Mouse (Mus musculus) inflammation-experienced regulatory T-cells, adult 6 months (primary cell): ENCODE data around the gene Palb2. TPM values are rescaled to one million over a fixed set of nuclear protein-coding genes. Genes with fewer than 3 reads are reported as not detected.

Source experiments
- ATAC-seq: one replicate; pipeline ENCODE4 v1.8.0; 2017
- polyA plus RNA-seq, 3 experiments: library from polyadenylated mRNA; unstranded; fragments of 100-300 nt; shearing (Covaris generic); gene quantifications; one replicate each; pipeline ENCODE4 v1.2.1; 2017

Gene Palb2
- polyA plus RNA-seq, 3 experiments from 2014 or later = 7.0 to 14.6 (median 11.6) TPM

DNA sequence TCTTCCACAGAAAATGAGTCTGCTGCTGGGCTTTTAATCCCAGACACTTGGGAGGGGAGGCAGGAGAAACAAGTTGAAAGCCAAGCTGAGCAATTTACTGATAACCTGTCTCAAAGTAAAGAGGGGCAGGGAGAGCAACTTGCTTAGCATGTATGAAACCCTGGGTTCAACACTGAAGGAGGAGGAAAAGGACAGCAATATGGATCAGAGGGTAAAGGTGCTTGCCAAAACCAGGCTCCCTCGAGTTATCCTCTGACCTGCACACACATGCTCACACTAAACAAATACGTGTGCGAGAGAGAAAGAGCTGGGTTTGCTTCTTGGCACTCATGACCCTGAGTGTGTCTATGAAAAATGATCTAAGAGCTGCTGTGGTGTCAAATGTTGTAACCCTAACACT, 34.8 kb downstream of the Palb2 start:
- no peak for ATAC-seq

DNA sequence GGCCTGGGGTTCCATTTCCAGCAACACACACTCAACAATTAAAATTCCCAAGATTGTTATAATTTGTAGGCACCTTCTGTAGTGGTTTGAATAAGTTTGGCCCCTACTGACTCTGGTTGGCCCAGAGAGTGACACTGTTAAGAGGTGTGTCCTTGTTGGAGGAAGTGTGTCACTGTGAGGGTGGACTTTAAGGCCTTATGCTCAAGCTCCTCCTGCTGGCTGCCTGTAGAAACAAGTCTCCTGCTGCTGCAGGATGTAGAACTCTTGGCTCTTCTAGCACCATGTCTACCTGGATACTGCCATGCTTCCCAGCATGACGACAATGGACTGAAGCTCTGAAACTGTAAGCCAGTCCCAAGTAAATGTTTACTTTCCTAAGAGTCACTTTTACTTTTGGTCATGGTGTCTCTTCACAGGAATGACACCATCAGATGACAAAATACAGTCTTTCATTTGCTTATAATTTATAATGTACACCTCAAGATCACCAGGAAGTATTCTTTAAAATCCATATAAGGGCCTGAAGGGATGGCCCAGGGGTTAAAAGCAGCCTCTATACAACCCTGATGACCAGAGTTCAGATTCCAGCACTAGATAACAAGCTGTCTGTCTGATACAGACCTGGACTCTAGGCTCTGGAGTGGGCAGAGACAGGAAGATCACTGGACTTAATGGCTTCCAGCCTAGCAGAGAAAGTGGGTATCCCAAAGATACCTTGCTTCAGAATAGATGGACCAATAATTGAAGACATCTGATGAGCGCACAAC, 38.0 kb downstream of the Palb2 start:
- ATAC-seq = no peak

DNA sequence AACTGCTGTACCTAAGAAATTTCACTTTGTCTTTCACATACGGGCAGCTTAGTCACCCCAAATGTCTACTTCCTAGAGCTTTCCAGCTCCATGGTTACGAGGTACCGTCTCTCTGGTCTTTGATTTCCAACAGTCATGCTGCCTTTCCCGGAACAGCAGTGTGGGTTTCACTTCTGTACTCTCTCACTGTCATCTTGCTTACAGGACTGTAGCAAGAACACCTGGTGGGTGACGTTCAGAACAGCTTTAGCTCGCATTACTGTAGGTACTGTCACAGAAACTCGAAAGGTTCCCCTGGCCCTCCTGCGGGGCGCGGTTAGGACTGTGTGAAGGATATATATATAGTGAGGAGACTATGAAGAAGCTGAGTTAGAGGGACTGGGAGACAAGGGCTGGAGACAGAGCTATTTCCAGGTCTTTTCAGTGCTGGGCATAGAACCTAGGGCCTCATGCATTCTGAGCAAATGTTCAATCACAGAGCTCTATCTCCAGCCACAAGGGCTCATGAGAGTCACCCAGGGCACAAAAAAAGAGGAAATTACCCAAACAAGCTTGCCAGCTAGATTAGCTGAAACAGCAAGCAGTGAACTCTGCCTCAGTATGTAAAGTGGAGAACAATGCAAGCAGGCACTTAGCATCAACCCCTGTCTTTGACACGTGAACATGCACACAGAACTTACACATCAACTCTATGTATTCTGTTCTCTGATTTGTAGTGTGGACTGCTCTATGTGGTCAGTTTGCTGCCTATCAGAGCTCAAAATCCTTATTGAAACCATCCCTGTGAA, 45.4 kb downstream of the Palb2 start:
- ATAC-seq = no peak

DNA sequence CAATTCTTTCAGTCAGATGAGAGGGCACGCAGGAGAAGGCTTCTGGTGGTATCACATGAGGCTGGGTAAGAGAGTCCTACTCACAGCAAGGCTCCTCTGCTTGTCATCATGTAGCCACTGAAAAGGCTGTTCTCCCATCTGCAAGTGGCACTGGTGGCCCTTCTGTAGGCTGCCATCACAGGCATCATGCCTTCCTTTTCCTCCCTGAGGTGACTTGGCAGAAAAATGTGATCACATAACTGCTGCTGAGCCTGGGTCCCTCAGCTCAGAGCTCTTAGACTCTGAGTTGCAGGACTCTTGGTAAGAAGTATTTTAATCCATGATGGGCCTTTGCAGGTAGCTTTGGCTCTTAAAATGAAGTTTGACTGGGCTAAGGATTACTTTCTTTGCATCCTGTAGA, 51.7 kb downstream of the Palb2 start:
- no peak for ATAC-seq

DNA sequence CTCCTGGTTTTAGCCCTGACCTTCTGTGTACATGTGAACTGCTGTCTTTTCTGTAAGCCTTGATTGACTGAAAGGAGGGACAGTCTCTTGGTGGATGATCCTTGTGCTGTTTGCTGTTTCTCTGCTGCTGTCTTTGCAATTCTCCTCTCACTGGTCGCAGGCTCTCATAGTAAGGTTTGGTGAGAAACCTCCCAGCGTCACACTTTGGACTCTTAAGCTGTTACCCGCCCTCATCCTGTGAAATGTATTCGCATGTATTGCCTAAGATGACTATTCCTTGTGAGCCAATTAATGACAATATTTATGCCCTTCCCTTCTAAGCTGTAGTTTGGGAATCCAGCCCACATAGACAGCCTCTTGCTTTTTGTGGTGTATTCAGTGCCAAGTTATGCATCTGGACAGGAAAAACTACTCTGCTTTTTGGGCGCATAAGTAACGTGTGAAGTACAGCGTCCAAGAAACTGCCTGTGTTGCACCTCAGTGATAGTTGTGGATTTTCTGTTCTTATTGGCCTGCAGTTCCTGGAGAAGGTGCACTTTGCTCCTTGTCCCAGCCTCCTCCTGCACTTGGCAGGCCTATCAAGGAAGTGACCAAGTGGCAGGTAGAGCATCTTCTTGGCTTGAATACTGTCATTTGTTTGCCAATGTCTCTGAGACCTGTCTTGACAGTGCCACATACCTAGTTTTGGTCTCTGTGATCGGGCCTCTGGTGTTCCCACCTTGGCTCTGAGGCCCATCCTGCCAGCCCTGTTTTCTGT, 52.8 kb downstream of the Palb2 start:
- no peak for ATAC-seq

- ATAC-seq = no peak
Measured at GRCm38 (mm10) chr7:122074374-122074773, 58.4 kb downstream of the Palb2 start.

DNA sequence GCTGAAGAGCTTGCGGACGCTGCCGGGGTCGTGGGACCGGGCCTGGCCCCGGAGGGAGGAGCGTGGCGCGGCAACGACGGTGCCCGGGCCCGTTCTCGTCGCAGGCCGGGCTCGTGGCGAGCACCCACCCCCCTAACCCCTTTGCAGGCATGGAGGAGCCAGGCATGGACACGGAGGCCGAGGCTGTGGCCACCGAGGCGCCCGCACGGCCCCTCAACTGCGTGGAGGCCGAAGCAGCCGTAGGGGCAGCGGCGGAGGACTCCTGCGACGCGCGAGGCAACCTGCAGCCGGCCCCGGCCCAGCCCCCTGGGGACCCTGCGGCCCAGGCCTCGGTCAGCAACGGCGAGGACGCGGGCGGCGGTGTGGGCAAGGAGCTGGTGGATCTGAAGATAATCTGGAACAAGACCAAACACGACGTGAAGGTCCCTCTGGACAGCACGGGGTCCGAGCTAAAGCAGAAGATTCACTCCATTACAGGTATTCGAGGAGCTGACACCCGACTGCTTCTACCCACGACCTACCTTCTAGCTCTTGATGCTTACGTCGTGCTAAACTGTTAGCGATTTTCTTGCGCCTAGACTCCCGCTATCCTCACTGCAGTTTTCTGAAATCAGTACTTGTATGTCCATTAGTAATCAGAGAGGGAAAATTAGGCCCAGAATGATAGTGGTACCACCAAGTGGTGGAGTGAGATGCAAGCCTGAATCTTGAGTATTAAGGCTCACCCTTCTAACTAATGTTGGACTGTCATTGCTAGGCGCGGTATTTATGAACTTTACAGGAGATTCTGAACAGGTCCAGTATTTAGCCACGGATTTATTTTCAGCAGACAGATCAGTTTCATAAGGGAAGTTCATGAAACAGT, 65.0 kb downstream of the Palb2 start:
- ATAC-seq = no peak

- ATAC-seq = peak; percentile 88
Measured at GRCm38 (mm10) chr7:122066945-122067516, 65.8 kb downstream of the Palb2 start, which contains the start of the genes Ubfd1 and Ears2. Gene Ubfd1 (plus strand): TSS chr7:122067175. Gene Ears2 (minus strand): TSS chr7:122067263.

DNA sequence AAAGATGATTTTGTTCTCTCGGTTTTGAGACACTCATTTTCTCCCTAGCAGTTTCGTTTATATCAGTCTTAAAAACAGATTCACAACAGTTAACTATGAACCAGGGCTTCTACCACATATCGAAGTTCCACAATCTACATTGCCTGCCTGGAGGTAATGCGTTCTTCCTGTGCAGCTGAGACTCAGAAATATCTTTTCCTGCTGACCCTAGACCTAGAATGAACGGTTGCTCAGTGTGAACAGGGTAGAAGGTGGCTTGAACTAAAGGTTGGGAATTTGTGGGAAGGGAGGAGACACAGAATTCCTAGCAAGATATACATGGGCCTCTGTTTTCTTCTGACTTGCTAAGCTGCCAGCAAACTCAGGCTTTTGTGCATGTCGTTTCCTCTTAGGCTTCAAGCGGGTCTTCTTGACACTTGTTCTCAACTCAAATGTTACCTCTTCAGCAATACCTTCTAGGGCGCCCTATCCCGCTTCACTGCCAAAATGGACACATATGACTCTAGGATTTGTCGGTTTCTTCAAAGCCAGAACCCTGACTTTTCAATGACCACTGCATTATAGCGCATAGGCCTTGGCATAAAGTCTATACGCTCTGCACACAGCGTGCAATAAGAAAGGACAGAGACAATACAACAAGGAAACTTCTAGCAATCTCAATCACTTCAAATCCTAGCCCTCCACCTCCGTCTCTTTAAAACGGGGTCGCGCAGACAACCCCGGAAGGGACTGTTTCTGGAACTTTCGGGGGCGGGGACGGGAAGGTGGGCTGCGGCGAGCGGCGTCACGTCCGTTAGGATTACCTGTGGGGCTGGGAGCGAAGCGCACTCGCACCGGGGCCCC, 66.5 kb downstream of the Palb2 start:
- peak; percentile 49 for ATAC-seq

DNA sequence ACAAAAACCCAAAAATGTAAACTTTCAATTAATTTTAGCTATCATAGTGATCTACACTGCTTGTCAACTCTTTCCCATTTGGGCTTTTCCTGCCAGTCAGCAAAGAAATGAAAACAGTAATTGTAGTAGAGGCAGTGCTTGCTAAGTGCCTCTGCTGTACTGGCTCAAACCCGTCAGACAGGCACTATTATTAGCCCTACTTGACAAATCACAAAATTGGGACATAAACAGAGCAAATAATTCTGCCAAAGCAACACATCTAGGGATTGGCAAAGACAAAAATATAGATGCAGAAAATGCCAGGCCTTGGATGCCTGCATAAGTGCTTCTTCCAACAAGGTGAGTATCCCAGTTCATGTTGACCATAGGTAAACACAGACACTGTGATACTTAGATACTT, 67.1 kb downstream of the Palb2 start:
- ATAC-seq = no peak

Other genes with a start within 250 kb of the Palb2 start
- gene Cog7, start 151.3 kb downstream of the Palb2 start, polyA plus RNA-seq = 1 to 10 TPM; 4.6 to 9.4 (median 8.5) TPM
- 1 to 10 TPM in 2 of 3 experiments, under 1 TPM in 1; 0.92 to 1.6 (median 1.1) TPM for gene Gga2, start 111.8 kb downstream of the Palb2 start, polyA plus RNA-seq
- 10 to 100 TPM in 2 of 3 experiments, 1 to 10 TPM in 1; 9.1 to 14.3 (median 10.4) TPM for gene Ubfd1, start 65.8 kb downstream of the Palb2 start, polyA plus RNA-seq
- gene Ears2, start 65.7 kb downstream of the Palb2 start, polyA plus RNA-seq = 1 to 10 TPM; 2.4 to 7.1 (median 4.9) TPM
- gene Ndufab1, start 31.1 kb downstream of the Palb2 start, polyA plus RNA-seq = 100 to 1,000 TPM; 134 to 182 (median 141) TPM
- gene Dctn5, start 56 bp upstream of the Palb2 start, polyA plus RNA-seq = 100 to 1,000 TPM; 109 to 137 (median 111) TPM
- 10 to 100 TPM in 1 of 3 experiments, 1 to 10 TPM in 2; 3.8 to 52.8 (median 5.5) TPM for gene Plk1, start 26.5 kb upstream of the Palb2 start, polyA plus RNA-seq
- gene Ern2, start 53.2 kb upstream of the Palb2 start, polyA plus RNA-seq = not detected
- not detected for gene Chp2, start 86.5 kb upstream of the Palb2 start, polyA plus RNA-seq
- 10 to 100 TPM; 45.1 to 89.5 (median 71.9) TPM for gene Prkcb, start 155.8 kb upstream of the Palb2 start, polyA plus RNA-seq